Mouse (Mus musculus): ENCODE data around the gene B4galt5. TPM values are rescaled to one million over a fixed set of nuclear protein-coding genes. Genes with fewer than 3 reads are reported as not detected.
A peak's percentile ranks its signal among the peaks of the same experiment; 100 is the strongest.

Gene B4galt5
- total RNA-seq, 4 experiments from 2014 or later, result 85.7 to 181 (median 114) TPM

GRCm38 (mm10) chr2:167275856-167276255 lies 73.1 kb downstream of the B4galt5 start:
- DNase-seq, result peak; percentile 1

- DNase-seq, result peak; percentile 1
Measured at GRCm38 (mm10) chr2:167274713-167275465, 74.1 kb downstream of the B4galt5 start.

- peak; percentile 0 for DNase-seq
Measured at GRCm38 (mm10) chr2:167273206-167273740, 75.7 kb downstream of the B4galt5 start.

- no peak for DNase-seq
Measured at GRCm38 (mm10) chr2:167272706-167273105, 76.3 kb downstream of the B4galt5 start.

GRCm38 (mm10) chr2:167271121-167271521 lies 77.9 kb downstream of the B4galt5 start:
- DNase-seq, result peak; percentile 1

GRCm38 (mm10) chr2:167270496-167270895 lies 78.5 kb downstream of the B4galt5 start:
- no peak for DNase-seq

GRCm38 (mm10) chr2:167268721-167269120 lies 80.3 kb downstream of the B4galt5 start:
- no peak for DNase-seq

- DNase-seq, result peak; percentile 1
Measured at GRCm38 (mm10) chr2:167268411-167268690, 80.6 kb downstream of the B4galt5 start.

- peak; percentile 1 for DNase-seq
Measured at GRCm38 (mm10) chr2:167267531-167268410, 81.2 kb downstream of the B4galt5 start.

- no peak for DNase-seq
Measured at GRCm38 (mm10) chr2:167266231-167266630, 82.8 kb downstream of the B4galt5 start.

- peak; percentile 1 for DNase-seq
Measured at GRCm38 (mm10) chr2:167265806-167266205, 83.2 kb downstream of the B4galt5 start.

GRCm38 (mm10) chr2:167265021-167265420 lies 84.0 kb downstream of the B4galt5 start:
- DNase-seq, result peak; percentile 1

GRCm38 (mm10) chr2:167263931-167264330 lies 85.1 kb downstream of the B4galt5 start:
- peak; percentile 1 for DNase-seq

- DNase-seq, result peak; percentile 5
Measured at GRCm38 (mm10) chr2:167263040-167263810, 85.8 kb downstream of the B4galt5 start.

- peak; percentile 7 for DNase-seq
Measured at GRCm38 (mm10) chr2:167262433-167262832, 86.5 kb downstream of the B4galt5 start.

- no peak for DNase-seq
Measured at GRCm38 (mm10) chr2:167261106-167261505, 87.9 kb downstream of the B4galt5 start.

GRCm38 (mm10) chr2:167257790-167258189 lies 91.2 kb downstream of the B4galt5 start:
- DNase-seq, result no peak

- DNase-seq, result no peak
Measured at GRCm38 (mm10) chr2:167254808-167255207, 94.2 kb downstream of the B4galt5 start.

- peak; percentile 92 for DNase-seq
Measured at GRCm38 (mm10) chr2:167254185-167254584, 94.8 kb downstream of the B4galt5 start.

- DNase-seq, result no peak
Measured at GRCm38 (mm10) chr2:167253476-167253875, 95.5 kb downstream of the B4galt5 start.

GRCm38 (mm10) chr2:167252057-167252687 lies 96.8 kb downstream of the B4galt5 start:
- no peak for DNase-seq

GRCm38 (mm10) chr2:167250736-167251337 lies 98.1 kb downstream of the B4galt5 start:
- no peak for DNase-seq
